Mouse (Mus musculus): ENCODE results near the gene Rcbtb2.

DNA sequence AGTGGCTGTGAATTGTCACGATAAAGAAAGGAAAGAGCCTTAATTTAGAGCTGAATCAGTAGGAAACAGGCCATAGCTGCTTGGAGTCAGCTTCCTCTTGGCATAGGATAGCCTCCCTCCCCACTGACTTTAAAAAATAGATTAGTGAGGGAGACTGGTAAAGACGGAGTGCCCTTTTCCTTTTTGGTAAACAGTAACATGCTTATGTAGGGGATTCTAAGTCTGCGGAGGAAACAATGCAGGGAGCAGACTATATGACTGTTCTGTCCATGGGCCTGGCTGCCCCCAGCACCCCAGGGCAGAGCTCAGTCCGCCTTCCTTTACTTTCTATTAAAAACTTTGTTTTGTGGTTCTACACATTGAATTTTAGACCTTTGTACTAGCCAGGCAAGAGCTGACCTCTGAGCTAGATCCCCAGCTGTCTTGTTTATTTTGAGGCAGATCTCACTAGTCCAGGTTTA is 56.4 kb downstream of the Rcbtb2 start:
- TF ChIP-seq CTCF (IDR thresholded peaks at IDR 0.05; ENCODE audit: insufficient read depth, low read length) (no peak), POLR2A (IDR thresholded peaks at IDR 0.05; ENCODE audit: borderline replicate concordance, extremely low read depth, low read depth, low read length) (no peak)
